Mouse (Mus musculus) lung, adult 18-20 months (tissue): ENCODE measurements around the gene Mapk14.
A peak's percentile ranks its signal among the peaks of the same experiment; 100 is the strongest.

Source experiments
- DNase-seq, 2 experiments: peaks; one replicate each; pipeline ENCODE4 v3.0.0; 2022; ENCODE audit warnings: mixed read lengths in 2 of 2

The Mapk14 gene

GRCm38 (mm10) chr17:28690776-28691686 lies at the start of gene Mapk14:
Gene Mapk14 (plus strand): TSS chr17:28691329.
- peak; percentile 100 for DNase-seq

- no peak for DNase-seq
These were observed 47.4 kb upstream of the Mapk14 start for GRCm38 (mm10) chr17:28643697-28644096.

GRCm38 (mm10) chr17:28644112-28644511 lies 47.0 kb upstream of the Mapk14 start:
- DNase-seq: no peak

GRCm38 (mm10) chr17:28646221-28646620 lies 44.9 kb upstream of the Mapk14 start:
- no peak for DNase-seq

- DNase-seq: peak; percentile 6 to 44
These were observed 42.3 kb upstream of the Mapk14 start for GRCm38 (mm10) chr17:28648607-28649370.

- DNase-seq: no peak
These were observed 40.9 kb upstream of the Mapk14 start for GRCm38 (mm10) chr17:28650268-28650667.

GRCm38 (mm10) chr17:28657936-28658335 lies 33.2 kb upstream of the Mapk14 start:
- no peak for DNase-seq

- DNase-seq: no peak
These were observed 31.6 kb upstream of the Mapk14 start for GRCm38 (mm10) chr17:28659564-28659963.

GRCm38 (mm10) chr17:28682311-28683084 lies 8.6 kb upstream of the Mapk14 start:
- DNase-seq: peak; percentile 55 to 72

GRCm38 (mm10) chr17:28683601-28684000 lies 7.5 kb upstream of the Mapk14 start:
- DNase-seq: no peak

GRCm38 (mm10) chr17:28684631-28685030 lies 6.5 kb upstream of the Mapk14 start:
- DNase-seq: no peak

- DNase-seq: no peak
These were observed 3.8 kb upstream of the Mapk14 start for GRCm38 (mm10) chr17:28687354-28687753.

- peak in 1 of 2 experiments; percentile 18 for DNase-seq
These were observed 1.4 kb upstream of the Mapk14 start, which contains the start of gene Slc26a8 for GRCm38 (mm10) chr17:28689586-28690283. Gene Slc26a8 (minus strand): TSS chr17:28690233.

GRCm38 (mm10) chr17:28691687-28692340 lies 685 bp downstream of the Mapk14 start:
- peak; percentile 50 to 57 for DNase-seq

- peak; percentile 59 to 62 for DNase-seq
These were observed 1.2 kb downstream of the Mapk14 start for GRCm38 (mm10) chr17:28692341-28692710.

GRCm38 (mm10) chr17:28693086-28693485 lies 2.0 kb downstream of the Mapk14 start:
- DNase-seq: no peak

GRCm38 (mm10) chr17:28694078-28694477 lies 2.9 kb downstream of the Mapk14 start:
- no peak for DNase-seq

GRCm38 (mm10) chr17:28694832-28695231 lies 3.7 kb downstream of the Mapk14 start:
- no peak for DNase-seq

GRCm38 (mm10) chr17:28696641-28697040 lies 5.5 kb downstream of the Mapk14 start:
- no peak for DNase-seq

- peak in 1 of 2 experiments; percentile 33 for DNase-seq
These were observed 6.4 kb downstream of the Mapk14 start for GRCm38 (mm10) chr17:28697290-28698195.
